Mouse (Mus musculus) thymus, postnatal 25 days (tissue): ENCODE data around the gene Rnf214.

Experiments
- DNase-seq: peaks from one replicate; pipeline ENCODE4 v3.0.0; 2022

Gene Rnf214

GRCm38 (mm10) chr9:45906355-45907077, at the start of gene Rnf214, which contains the start of gene Pcsk7:
Gene Rnf214 (minus strand): TSS chr9:45906911.
Gene Pcsk7 (plus strand): TSS chr9:45906497.
- DNase-seq = peak; percentile 92

- DNase-seq = peak; percentile 90
These were observed 48.6 kb upstream of the Rnf214 start, which contains the start of gene Sidt2 for GRCm38 (mm10) chr9:45955107-45955963. Gene Sidt2 (minus strand): TSS chr9:45955258.

DNA sequence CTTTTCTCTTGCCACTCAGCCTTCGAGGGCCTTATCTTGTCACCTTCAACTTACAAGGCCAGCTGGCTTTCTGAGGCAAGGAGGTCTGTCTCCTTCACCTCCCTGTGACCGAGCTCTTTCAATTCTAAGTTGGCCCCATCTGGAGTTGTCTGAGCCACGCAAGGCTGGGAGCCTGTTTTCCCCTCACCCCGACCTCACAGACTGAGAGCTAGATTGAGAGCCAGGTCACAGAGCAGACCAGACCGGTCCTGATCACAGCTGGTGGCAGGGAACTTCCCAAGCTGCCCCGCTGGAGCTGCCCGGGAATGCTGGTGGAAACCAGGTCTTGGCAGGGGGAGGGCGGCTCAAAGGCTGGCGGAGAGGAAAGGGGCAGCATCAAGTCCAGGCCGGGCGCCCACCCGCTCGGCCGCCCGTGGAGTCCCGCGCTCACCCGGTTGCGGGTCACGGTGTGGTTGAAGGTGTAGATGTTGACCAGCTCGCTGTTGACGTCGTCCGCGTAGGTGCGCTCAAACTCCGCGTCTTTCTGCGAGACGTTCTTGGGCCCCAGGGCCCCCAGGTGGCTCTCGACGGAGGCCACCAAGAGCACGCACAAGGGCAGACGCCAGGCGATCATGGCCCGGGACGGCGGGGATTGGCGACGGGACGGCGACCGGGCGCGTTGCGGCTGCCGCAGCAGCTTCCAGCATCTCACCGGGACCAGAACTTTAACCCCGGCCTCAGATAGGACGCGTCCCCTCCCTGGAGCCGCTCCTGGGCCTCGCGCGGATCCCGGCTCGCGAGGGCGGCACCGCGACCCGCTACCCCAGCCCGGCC, 47.8 kb upstream of the Rnf214 start:
- no peak for DNase-seq

- no peak for DNase-seq
These were observed 47.0 kb upstream of the Rnf214 start for GRCm38 (mm10) chr9:45953511-45954293.

DNA sequence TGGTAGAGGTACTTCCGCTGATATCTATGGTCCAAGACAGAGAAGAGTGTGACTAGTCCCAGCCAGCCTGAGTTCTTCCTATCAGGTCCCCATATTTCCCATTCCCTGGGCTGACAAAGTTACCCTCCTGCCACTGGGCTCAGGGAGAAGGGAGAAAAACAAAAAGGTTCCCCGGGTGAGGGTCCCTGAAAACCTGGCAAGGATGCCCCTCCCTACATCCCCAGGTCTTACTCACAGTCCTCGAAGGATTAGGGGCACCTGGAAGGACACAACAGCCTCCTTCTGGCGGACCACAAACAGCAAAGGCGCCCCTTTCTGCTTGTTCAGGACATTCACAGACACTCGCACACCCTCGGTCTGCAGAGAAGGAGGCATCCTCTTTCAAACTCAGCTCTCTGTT, 46.2 kb upstream of the Rnf214 start:
- no peak for DNase-seq

- no peak for DNase-seq
These were observed 45.3 kb upstream of the Rnf214 start for GRCm38 (mm10) chr9:45952057-45952456.

GRCm38 (mm10) chr9:45946872-45947183, 40.1 kb upstream of the Rnf214 start:
- no peak for DNase-seq

DNA sequence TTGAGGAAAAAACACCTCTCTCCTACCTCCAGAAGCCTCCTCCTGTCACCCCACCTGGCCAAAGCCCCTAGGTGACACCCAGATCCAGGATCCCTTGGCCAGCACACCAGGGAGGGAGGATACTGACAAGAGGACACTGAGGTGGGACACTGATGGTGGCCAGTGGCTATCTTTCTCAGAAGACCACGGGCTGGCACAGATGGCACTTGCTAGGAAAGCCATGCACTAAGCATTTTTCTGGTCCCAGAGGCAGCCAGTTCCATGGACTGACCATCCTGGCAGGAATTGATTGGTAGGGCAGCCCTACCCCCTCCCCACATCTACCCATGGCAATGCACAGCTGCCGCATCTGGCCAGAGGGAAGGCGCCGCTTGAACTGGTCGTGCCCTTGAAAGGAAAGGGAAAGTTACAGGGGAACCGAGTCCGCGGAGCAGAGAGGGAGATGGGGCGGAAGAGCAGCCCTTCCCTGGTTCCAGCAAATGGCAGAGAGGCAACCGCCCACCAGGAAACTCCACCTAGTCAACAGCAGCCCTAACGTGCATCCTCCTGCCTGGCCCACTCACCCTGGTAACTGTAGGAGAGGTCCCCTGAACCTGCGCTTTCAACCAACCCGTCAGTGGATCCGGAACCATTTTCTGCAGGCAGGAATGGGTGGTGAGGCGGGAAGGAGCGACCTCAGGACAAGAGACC, 39.6 kb upstream of the Rnf214 start:
- DNase-seq = no peak

GRCm38 (mm10) chr9:45945721-45946120, 39.0 kb upstream of the Rnf214 start:
- DNase-seq = peak; percentile 59

- peak; percentile 83 for DNase-seq
These were observed 38.0 kb upstream of the Rnf214 start for GRCm38 (mm10) chr9:45944506-45945400.

DNA sequence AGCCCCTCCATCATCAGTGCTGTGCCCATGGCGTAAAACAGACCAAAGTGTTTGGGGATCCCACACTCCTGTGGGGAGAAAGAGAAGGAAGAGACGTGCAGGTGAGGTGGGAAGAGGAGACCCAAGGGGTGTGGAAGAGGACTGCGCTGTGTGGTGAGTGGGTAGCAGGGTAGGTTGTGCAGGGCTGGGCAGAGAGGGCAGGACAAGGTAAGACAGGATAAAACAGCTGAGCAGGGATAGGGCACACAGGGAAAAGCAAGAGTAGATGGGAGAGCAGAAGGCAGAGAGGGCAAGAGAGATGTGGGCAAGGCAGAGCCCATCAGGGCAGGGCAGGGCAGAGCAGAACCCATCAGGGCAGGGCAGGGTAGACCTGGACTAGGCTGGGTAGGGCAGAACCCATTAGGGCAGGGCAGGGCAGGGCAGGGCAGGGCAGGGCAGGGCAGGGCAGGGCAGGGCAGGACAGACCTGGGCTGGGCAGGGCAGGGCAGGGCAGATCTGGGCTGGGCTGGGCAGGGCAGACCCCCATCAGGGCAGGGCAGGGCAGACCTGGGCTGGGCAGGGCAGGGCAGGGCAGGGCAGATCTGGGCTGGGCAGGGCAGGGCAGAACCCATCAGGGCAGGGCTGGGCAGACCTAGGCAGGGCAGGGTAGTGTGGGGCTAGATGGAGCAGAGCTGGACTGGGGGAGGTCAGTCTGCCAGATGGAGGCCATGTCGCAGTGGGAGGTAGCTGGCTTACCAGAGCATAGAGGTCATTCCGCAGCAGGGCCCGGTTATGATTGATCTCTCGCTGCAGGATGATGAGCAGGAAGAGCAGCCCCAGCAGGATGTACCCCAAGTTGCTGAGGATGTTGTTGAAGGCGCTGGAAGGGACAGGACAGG, 37.2 kb upstream of the Rnf214 start:
- no peak for DNase-seq

DNA sequence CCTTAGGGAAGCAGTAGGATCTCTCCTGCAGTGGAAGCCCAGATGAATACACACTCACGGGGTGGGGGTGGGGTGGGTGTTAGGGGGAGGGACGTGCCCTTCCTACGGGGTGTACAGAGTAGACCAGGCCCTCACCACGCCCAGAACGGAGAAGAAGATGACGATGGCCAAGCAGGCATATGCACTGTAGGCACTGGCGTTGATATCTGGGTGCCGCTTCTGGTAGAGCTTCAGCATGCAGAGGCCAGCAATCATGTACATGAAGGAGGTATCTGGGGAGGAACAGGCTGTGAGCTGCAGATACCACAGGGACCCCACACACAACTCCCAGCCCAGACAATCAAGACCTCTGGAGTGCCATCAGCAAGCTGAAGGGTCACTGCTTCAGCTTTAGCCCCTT, 36.2 kb upstream of the Rnf214 start:
- DNase-seq = no peak

DNA sequence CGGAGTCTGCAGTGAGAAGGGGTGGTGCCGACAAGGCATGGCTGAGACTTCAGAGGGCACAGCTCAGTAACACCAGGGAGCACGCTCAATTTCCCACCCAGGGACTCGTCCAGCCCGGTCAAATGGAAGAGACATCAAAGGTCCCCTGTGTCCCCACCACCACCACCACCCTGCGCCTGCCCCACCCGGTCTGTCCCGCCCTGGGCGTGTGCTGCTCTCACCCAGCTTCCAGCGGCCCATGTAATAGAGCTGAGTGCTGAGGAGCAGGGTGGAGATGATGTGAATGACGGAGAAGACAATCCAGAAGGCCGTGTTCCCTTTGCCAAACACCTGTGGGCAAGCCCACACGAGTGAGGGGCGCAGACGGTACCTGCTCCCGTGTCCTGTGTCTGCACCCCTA, 35.8 kb upstream of the Rnf214 start:
- no peak for DNase-seq

DNA sequence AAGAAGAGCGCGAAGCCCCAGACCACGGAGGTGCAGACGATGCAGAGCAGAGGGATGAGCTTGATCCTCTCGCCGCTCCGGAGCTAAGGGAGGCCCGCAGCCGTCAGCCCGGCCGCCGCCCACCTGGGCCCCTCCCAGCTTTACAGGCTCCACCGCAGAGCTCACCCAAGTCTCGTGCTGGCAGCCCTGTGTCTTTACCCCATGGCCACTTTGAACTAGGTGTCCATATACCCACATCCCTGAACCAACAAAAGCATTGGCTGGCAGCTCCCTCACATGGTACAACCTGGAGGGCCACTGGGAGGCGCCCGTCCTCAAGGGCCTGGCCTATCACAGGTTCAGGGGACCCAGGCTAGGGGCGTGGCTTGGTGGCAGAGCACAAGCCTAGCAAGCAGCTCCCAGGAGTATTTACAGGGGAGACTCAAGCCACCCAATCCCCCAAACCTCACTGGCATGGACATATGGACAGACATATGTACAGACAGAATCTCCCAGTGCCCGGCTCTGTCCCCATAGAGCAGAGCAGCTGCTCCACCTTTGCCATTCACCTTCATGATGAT, 34.7 kb upstream of the Rnf214 start:
- no peak for DNase-seq

DNA sequence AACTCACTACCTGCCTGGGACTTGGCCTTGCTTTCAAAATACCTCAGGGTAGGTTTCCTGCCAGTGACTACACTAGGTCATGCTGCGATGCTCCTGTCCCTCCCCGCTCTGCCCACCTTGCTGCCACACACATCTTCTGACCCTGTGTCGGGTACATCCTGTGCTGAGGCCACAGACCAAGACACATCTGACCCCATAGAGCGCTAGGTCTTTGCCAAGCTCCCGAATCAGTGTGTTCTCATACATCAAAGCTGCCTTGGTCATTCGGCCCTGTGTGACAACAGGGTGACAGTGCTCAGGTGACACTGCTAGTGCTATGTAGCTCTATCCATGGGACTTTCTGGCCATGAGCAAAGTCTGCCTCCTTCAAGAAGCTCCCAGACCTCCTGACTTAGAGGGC, 33.1 kb upstream of the Rnf214 start:
- no peak for DNase-seq

- no peak for DNase-seq
These were observed 32.4 kb upstream of the Rnf214 start for GRCm38 (mm10) chr9:45938952-45939637.

DNA sequence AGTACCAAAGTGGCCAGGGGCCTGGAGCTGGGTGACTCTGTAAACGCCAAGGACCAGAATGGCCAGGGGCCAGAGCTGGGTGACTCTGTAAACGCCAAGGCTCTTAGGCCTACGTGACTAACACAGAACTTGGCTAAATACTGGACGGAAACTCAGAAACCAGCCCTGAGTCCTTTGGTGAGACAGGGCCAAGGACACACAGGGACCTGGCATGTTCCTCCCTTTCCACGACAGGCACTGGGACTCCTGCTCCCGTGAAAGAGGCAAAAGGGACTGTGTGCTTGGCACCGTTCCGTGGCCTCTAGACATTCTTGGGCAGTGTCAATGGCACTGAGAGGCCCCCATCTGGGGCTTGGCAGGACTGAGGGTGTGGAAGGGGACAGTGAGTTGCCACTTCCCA, 31.4 kb upstream of the Rnf214 start:
- DNase-seq = no peak

DNA sequence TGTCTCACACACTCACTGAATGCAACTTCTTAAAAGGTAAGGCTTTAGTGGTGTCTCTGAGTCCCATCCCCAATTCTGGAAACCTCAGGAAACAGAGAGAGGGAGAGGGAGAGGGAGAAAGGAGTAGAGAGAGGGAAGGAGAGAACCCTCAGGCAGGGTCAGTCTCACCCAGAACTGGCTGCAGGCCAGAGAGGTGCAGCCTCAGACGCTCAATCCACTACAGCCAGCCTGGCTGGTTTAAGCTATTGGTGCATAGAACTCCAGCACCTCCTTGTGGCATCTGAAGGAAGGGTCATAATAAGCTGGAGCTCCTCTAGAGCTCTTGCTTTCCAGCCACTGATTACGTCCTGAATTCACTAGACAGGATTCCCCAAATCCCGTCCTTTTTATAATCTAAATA, 30.2 kb upstream of the Rnf214 start:
- peak; percentile 59 for DNase-seq
